Mouse (Mus musculus) lung, postnatal 14 days (tissue): Measurements from ENCODE around the gene Pbx2.

Experiments used
- DNase-seq: peaks from one replicate; pipeline ENCODE4 v3.0.0; 2021

The Pbx2 gene

GRCm38 (mm10) chr17:34583397-34583796, 7.7 kb upstream of the Pbx2 start:
- no peak for DNase-seq

DNA sequence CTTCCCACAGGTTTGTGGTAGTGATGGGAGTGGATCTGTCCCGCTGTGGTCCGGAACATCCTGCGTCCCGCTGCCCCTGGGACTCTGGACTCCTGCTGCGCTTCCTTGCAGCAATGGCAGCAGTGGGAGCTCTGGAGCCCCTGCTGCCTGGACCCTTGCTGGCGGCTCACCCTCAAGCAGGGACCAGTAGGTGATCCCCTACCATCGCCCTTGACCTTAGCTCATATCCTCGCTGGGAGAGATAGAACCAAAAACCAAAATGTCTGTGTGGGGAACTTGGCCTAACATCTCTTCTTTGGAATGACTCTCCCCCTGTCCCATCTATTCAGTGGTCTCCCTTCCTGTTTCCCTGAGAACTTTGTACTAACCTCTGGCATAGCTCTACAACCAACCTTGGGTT, 7.2 kb upstream of the Pbx2 start:
- DNase-seq, result no peak

DNA sequence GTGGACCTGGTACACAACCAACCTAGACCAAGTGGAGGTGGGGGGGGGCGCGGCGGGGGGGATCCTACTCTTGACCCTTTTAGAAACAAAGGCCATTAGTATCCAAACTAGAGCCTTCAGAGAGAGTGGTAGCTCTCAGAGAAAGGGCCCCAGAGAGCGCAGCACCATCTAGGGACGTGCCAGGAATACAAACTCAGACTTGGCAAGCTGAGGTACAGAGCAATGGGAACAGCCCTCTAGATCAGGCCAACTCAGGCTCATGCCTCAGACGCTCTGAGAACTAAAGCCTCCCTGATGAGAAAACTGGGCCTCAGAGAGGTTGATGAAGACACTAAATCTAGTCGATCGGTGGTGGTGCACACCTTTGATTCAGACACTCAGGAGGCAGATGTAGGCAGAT, 5.9 kb upstream of the Pbx2 start:
- DNase-seq, result no peak

DNA sequence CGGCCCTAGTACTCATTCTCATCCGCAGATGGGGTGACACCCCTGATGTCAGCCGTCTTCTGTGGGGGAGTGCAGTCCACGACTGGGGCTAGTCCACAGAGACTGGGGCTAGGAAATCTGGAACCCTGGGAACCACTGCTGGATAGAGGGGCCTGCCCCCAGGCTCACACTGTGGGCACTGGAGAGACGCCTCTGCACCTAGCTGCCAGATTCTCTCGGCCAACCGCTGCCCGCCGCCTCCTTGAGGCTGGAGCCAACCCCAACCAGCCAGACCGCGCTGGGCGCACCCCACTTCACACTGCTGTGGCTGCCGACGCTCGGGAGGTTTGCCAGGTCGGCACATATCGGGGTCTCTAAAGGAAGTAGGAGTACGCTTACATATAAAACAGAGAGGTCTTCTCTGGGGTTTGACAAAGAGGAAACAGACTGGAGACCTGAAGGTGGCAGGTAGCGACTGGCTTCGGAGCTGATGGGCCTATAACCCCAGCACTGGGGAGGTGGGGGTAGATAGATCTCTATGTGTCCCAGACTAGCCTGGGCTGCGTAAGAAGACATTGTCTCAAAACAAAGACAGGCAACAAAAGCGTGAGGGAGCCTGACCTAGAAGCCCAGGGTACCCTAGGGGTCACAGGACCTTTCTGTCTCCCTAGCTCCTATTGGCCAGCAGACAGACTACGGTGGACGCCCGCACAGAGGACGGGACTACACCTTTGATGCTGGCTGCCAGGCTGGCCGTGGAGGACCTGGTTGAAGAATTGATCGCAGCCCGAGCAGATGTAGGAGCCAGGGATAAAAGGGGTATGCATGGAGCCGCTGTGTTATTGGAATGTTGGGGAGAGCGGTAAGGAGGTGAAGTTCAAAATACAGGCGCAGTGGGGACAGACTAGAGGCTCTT, 4.9 kb upstream of the Pbx2 start:
- DNase-seq, result no peak

DNA sequence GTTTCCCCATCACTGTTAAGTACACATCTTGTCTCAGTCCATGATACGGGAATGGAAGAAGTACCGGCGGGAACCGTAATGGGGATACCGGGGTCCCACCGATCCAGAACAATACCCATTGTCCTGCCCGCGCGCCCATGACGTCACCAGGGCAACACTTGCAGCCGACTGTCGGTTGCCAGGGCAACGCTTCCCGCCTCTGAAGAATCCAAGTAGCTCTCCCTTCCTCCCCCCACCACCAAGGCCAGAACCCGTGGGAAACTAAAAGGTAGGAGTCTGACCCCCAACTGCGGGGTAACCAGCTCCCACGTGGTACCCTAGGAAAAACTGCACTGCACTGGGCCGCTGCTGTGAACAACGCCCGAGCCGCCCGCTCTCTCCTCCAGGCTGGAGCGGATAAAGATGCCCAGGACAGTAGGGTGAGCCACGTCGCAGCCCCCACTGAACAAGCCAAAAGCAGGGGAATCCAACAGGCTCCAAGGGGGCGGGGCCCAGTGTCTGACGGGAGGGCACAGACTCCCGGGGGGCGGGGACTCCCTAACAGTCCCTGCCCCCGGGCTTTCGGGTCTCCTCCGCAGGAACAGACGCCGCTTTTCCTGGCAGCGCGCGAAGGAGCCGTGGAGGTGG, 4.2 kb upstream of the Pbx2 start:
- peak; percentile 90 for DNase-seq

DNA sequence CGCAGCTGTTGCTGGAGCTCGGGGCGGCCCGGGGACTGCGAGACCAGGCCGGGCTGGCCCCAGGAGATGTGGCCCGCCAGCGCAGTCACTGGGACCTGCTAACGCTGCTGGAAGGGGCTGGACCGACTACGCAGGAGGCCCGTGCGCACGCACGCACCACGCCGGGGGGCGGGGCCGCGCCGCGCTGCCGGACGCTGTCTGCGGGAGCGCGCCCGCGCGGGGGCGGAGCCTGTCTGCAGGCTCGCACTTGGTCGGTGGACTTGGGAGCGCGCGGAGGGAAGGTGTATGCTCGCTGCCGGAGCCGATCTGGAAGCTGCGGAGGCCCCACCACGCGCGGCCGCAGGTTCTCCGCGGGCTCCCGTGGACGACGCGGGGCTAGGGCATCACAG, 3.6 kb upstream of the Pbx2 start:
- DNase-seq, result peak; percentile 96

DNA sequence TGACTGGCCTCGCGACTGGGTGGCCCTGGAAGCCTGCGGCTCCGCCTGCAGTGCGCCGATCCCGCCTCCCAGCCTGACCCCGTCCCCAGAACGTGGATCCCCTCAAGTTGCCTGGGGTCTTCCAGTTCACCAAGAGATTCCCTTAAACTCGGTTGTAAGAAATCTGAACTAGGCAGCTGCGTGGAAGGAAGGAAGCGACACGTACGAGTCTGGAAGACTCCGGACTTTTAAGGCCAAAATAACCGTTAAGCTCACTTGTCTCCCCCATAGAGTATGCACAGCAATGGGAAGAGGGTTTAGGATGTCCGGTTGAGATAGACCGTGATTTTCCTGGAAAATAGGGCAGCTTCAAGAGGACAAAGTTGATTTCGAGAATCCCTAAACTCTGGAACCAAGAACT, 3.3 kb upstream of the Pbx2 start:
- DNase-seq, result no peak

GRCm38 (mm10) chr17:34588767-34589166, 2.3 kb upstream of the Pbx2 start:
- DNase-seq, result no peak

GRCm38 (mm10) chr17:34589206-34589605, 1.9 kb upstream of the Pbx2 start:
- no peak for DNase-seq

DNA sequence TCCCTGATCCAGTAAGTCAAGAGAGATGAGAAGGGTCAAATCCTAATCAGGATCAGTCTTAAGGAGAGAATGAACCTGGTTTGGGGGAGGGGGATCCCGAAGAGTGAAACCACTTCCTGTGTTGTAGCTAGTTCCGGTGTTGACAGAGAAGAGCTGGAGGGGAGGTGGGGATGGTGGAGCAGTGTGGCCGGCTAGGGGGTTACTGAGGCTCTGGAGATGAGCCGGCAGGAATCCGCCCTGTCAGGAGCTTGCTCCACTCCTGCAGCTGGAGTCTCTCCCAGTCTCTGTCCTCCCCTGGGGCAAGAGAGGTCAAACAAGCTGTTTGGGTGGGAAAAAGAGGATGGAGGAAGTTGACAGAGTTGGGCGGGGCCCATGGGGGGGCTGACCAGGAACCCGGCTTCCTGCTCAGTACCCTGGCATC, 1.4 kb upstream of the Pbx2 start, which contains the start of gene Gpsm3:
Gene Gpsm3, plus strand, starts transcription at position 126 of the 421 bp plus-strand sequence.
- peak; percentile 68 for DNase-seq

DNA sequence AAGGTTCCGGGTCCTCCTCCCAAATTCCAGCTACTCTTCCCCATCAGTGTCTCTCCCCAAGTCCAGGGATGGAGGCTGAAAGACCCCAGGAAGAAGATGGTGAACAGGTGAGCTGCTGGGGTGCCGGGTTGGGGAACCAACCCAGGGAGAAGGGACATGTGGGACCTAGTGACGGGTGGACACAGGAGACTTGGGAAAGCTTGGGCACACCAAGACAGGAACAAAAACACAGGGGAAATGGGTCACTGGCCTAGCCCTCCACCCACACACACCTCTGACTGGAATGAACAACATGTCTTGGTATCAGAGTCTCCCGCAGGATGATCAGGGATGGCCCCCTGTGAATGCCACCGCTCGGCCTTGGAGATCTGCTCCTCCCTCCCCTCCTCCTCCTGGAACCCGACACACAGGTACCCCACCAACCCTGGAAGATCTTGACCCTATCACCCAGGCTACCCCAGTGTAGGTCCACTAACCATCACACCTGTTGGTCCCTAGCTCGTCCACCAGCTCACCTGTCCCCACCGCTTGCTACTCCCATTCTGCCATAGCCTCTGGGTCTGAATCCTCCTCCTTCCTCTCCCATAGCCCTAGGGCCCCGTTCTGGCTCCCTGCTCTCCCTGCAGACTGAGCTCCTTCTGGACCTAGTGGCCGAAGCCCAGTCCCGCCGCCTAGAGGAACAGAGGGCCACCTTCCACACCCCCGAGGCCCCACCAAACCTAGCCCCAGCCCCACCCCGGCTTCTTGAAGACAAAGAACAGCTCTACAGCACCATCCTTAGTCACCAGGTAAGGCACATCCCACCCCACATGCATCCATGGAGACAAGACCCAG, 695 bp upstream of the Pbx2 start:
- no peak for DNase-seq

- peak; percentile 96 for DNase-seq
These were observed 919 bp downstream of the Pbx2 start for GRCm38 (mm10) chr17:34591994-34592375.

- peak; percentile 42 for DNase-seq
These were observed 1.8 kb downstream of the Pbx2 start for GRCm38 (mm10) chr17:34592581-34593549.

DNA sequence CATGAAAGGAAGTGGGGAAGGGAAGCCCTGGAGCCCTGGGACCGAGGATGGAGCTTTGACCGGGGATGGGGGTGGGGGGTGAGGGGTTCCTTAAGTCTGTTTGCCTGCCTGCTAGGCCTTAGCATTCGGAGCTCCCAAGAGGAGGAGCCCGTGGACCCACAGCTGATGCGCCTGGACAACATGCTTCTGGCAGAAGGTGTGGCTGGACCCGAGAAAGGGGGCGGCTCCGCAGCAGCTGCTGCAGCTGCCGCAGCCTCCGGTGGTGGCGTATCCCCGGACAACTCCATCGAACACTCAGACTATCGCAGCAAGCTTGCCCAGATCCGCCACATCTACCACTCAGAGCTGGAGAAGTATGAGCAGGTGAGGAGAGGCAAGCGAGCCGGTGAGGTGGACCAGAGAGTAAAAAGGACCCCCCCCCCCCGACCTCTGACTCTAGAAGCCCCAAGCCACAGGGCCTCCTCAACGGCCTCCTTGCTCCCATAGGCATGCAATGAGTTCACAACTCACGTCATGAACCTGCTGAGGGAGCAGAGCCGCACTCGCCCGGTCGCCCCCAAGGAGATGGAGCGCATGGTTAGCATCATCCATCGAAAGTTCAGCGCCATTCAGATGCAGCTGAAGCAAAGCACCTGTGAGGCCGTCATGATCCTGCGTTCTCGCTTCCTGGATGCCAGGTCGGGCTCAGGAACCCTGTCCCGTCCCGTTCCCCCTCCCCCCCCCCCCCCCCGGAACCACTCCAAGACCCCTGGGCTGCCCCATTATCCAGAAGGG, 2.9 kb downstream of the Pbx2 start:
- no peak for DNase-seq

GRCm38 (mm10) chr17:34596098-34596497, 5.0 kb downstream of the Pbx2 start:
- peak; percentile 48 for DNase-seq

GRCm38 (mm10) chr17:34597566-34598095, 6.6 kb downstream of the Pbx2 start, which contains the start of gene Ager:
Ager (plus strand) TSS chr17:34597862.
- DNase-seq, result peak; percentile 64

- no peak for DNase-seq
These were observed 8.8 kb downstream of the Pbx2 start for GRCm38 (mm10) chr17:34599891-34600290.

GRCm38 (mm10) chr17:34601796-34602195, 10.7 kb downstream of the Pbx2 start:
- no peak for DNase-seq

DNA sequence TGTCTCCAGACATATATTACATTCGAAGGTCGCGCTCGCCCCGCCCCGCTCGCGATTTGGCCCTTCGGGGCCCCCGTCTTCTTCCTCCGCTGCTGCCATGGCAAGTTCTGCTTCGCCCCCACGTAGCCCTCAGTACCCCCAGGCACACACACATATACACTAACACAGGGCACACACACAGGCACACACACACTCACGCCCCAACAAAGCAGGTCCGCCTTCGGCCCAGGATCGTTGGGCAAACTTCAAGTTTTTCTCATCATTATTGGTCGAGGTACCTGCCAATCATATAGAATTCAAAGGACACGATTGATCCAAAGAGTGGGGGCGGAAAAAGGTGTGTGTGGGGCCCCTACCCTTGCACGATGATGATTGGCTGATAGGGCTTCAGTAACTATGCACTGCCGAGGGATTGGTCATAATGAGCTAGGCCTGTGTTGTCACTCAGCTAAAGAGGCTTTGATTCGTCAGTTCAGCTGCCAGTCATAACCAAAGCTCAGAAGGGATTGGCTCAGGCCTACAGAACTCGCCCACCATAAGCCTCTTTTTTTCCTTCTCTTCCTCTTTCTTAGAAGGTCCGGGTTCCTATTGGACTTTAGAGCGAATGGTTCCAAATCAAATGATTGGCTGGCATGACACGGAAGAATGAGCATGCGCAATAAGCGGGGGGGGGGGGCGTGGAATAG, 12.5 kb downstream of the Pbx2 start, which contains the start of gene Rnf5:
Gene Rnf5, minus strand, starts transcription at position 316 of the 686 bp plus-strand sequence.
- DNase-seq, result peak; percentile 100

DNA sequence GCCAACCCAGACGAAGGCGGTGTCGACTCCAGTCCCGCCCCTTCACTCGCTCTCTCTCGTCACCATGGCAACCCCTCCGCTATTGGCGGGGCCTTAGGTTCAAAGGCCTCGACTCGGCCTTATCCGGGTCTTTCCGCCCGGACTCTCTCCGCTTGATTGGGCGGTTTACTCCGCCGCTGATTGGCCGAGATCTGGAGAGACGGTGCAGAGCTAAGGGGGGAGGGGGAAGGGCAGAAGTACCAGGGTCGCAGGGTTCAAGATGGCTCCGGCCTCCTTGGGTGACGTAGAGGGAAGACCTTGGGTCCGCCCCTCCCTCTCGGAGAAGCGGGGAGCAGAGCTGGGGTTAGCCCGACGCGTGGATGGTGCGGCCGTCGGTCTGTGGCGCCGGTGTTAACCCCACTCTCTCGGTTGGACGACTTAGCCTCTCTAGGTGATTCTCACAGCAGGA, 13.0 kb downstream of the Pbx2 start, which contains the start of gene Agpat1:
Gene Agpat1, plus strand, starts transcription at position 202 of the 448 bp plus-strand sequence.
- peak; percentile 99 for DNase-seq
